Mouse (Mus musculus): ENCODE measurements around the gene Kctd6. TPM values are rescaled to one million over a fixed set of nuclear protein-coding genes. Genes with fewer than 3 reads are reported as not detected.

Kctd6 gene
- polyA plus RNA-seq, 1 experiment from 2014 or later = 7.2 TPM

DNA sequence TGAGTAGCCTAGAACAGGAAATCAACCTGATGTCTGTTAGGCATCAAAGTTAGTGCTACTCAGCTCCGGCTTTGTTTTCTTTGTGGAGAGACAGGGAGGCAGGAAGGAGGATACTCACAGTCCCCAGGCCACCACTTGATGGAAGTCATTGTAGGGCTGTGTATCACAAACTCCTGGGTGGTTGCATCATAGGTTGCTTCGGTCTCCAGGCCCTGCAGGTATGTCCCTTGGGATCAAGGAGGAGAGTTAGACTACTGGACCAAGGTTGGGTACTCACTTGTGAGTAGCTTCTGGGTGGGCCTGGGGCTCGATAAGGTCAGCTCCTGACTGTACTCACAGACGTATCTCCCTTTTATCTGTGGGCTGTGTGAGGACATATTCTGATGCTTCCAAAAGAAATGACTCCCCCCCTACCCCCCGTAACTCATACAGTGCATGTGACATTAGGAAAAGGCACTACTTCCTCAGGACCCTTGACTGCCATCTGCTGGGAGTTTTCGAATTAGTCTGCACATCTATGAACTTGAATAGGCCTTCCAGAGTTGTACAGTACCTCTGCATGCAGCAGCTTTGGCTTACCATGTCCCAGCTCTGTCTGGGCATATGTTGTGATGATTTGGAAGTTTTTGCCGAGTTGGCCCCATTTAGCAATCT lies 41.3 kb downstream of the Kctd6 start:
- no peaks in the 10 kb centered on the region for H3K27me3 ChIP-seq (ENCODE audit: control insufficient read depth, insufficient read depth, low read depth, low read length)
- ATAC-seq = 0 out of 2 replicates have a peak, but pooled peaks have one; percentile 36
- H3K9me3 ChIP-seq (replicated peaks; ENCODE audit: control insufficient read depth, low read length, poor library complexity, severe bottlenecking) = no peaks in the 10 kb centered on the region
- H3K9ac ChIP-seq (ENCODE audit: low read depth, low read length) = no peak overlapping the region
- no peak overlapping the region for H3K4me2 ChIP-seq (ENCODE audit: low read length)
- H3K4me1 ChIP-seq (ENCODE audit: control insufficient read depth, insufficient read depth, low read length) = no peaks in the 10 kb centered on the region
- H3K4me3 ChIP-seq (ENCODE audit: low read depth, low read length) = no peak overlapping the region
- no peak overlapping the region for H3K27ac ChIP-seq (ENCODE audit: low read length)
- no peaks in the 10 kb centered on the region for H3K36me3 ChIP-seq (ENCODE audit: control insufficient read depth, insufficient read depth, low read length)
- 80% methylated on average over 7 of the region's 7 CpGs for WGBS

DNA sequence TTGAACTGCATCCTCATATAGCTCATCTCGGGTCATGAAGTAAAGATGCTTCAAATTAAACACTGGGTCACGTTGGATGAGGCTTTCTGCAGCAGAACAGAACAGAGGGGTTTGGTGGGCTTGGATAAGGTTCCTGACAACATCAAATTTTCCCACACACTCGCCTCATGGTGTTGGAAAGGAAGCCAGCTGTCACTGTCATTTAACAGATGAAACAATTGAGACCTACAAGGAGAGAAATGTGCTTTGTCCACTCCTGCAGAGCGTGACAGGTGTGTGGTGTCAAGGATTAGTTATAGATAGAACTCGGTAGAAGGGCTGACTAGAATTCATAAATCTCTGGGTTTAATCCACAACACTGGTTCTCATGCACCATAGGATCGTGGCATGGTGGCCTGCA lies 42.1 kb downstream of the Kctd6 start:
- Histone ChIP-seq H3K9me3 (replicated peaks; ENCODE audit: control insufficient read depth, low read length, poor library complexity, severe bottlenecking) (no peaks in the 10 kb centered on the region), H3K27me3 (ENCODE audit: control insufficient read depth, insufficient read depth, low read depth, low read length) (no peaks in the 10 kb centered on the region), H3K4me2 (ENCODE audit: low read length) (no peak overlapping the region), H3K4me3 (ENCODE audit: low read depth, low read length) (no peak overlapping the region), H3K27ac (ENCODE audit: low read length) (no peak overlapping the region), H3K36me3 (ENCODE audit: control insufficient read depth, insufficient read depth, low read length) (no peaks in the 10 kb centered on the region), H3K4me1 (ENCODE audit: control insufficient read depth, insufficient read depth, low read length) (no peaks in the 10 kb centered on the region), H3K9ac (ENCODE audit: low read depth, low read length) (no peak overlapping the region)
- WGBS = 60% methylated on average over 6 of the region's 6 CpGs
- no peak for ATAC-seq

DNA sequence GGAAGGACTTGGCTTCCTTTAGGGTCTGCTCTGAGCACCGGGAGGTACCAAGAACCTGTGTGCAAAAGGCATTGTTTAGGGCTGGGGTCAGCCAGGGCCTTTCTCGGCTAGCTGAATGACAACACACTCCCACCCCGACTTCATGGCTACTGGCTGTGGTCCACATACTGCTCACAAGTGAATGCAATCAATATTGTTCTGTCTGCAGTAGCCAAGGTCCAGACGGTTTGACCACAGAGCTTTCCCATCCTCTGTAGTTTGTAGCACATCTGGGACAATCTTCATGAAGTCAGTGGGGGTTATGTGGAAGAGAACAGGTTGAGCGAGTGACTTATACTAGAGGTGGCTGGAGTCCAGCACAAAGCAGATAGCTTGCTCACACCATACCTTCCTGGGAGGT lies 42.9 kb downstream of the Kctd6 start:
- no peak overlapping the region for H3K4me2 ChIP-seq (ENCODE audit: low read length)
- ATAC-seq = no peak
- no peaks in the 10 kb centered on the region for H3K27me3 ChIP-seq (ENCODE audit: control insufficient read depth, insufficient read depth, low read depth, low read length)
- H3K4me3 ChIP-seq (ENCODE audit: low read depth, low read length) = no peak overlapping the region
- 81% methylated on average over 5 of the region's 5 CpGs for WGBS
- H3K4me1 ChIP-seq (ENCODE audit: control insufficient read depth, insufficient read depth, low read length) = no peaks in the 10 kb centered on the region
- H3K9me3 ChIP-seq (replicated peaks; ENCODE audit: control insufficient read depth, low read length, poor library complexity, severe bottlenecking) = no peaks in the 10 kb centered on the region
- no peak overlapping the region for H3K9ac ChIP-seq (ENCODE audit: low read depth, low read length)
- H3K36me3 ChIP-seq (ENCODE audit: control insufficient read depth, insufficient read depth, low read length) = no peaks in the 10 kb centered on the region
- H3K27ac ChIP-seq (ENCODE audit: low read length) = no peak overlapping the region

DNA sequence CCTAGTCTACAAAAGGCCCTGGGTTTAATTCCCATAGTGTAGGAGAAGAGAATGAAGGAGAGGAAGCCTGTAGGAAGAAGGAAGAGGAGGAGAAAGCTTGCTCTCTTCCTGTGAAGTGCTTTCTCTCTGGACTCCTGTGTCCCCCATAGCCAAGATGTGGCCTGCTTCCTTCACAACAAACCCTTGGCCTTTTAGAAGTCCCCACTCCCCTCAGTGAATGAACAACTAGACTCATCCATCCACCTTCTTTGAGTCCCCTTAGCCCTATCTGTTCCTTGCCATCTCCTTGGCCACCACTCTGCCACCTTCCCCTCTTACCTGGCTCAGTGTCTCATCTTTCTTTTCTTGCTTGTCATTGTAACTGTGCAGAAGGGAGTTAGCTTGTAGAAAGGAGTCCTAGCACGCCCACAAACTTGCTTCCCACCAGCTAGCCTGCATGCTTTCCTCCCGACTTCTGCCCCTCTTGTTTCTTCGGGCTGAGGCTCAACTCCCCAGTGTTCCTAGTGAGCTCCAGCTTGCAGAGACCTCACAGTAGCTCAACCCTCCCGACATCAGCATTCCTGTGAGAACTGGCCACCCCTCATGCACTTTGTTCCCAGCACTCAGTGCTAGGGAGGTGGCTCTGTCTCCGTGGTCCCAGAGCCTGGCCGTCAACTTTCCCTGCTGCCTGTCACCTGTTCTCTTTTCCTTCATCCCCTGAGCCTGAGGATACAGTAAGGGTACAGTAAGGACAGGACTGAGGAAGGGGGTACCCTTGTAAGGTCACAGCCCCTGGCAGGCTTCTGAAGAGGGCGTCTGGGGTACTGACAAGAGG lies 43.8 kb downstream of the Kctd6 start:
- Histone ChIP-seq H3K27me3 (ENCODE audit: control insufficient read depth, insufficient read depth, low read depth, low read length) (no peaks in the 10 kb centered on the region), H3K9ac (ENCODE audit: low read depth, low read length) (no peak overlapping the region), H3K9me3 (replicated peaks; ENCODE audit: control insufficient read depth, low read length, poor library complexity, severe bottlenecking) (no peaks in the 10 kb centered on the region), H3K4me1 (ENCODE audit: control insufficient read depth, insufficient read depth, low read length) (no peaks in the 10 kb centered on the region), H3K27ac (ENCODE audit: low read length) (no peak overlapping the region), H3K4me2 (ENCODE audit: low read length) (no peak overlapping the region), H3K4me3 (ENCODE audit: low read depth, low read length) (no peak overlapping the region), H3K36me3 (ENCODE audit: control insufficient read depth, insufficient read depth, low read length) (no peaks in the 10 kb centered on the region)
- no peak for ATAC-seq
- 55% methylated on average over 7 of the region's 7 CpGs for WGBS

DNA sequence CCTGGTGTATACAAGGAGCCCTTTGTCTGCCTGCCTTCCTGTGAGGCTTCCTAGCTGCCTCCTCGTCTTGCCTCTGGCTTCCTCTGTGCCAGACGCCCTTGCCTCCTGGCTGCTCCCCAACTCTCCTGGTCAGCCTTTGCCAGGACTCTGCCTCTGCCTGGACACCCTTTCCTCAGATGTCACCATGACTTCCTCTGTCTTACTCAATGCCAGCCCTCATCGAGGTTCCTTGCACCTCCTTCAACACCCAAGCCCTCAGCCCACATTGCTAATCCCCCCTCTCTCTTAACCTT lies 44.3 kb downstream of the Kctd6 start:
- H3K9me3 ChIP-seq (replicated peaks; ENCODE audit: control insufficient read depth, low read length, poor library complexity, severe bottlenecking) = no peaks in the 10 kb centered on the region
- no peaks in the 10 kb centered on the region for H3K27me3 ChIP-seq (ENCODE audit: control insufficient read depth, insufficient read depth, low read depth, low read length)
- no peak overlapping the region for H3K4me2 ChIP-seq (ENCODE audit: low read length)
- no peak for ATAC-seq
- no peak overlapping the region for H3K4me3 ChIP-seq (ENCODE audit: low read depth, low read length)
- H3K4me1 ChIP-seq (ENCODE audit: control insufficient read depth, insufficient read depth, low read length) = no peaks in the 10 kb centered on the region
- no peak overlapping the region for H3K27ac ChIP-seq (ENCODE audit: low read length)
- H3K36me3 ChIP-seq (ENCODE audit: control insufficient read depth, insufficient read depth, low read length) = no peaks in the 10 kb centered on the region
- no peak overlapping the region for H3K9ac ChIP-seq (ENCODE audit: low read depth, low read length)
- 52% methylated on average over 3 of the region's 3 CpGs for WGBS

DNA sequence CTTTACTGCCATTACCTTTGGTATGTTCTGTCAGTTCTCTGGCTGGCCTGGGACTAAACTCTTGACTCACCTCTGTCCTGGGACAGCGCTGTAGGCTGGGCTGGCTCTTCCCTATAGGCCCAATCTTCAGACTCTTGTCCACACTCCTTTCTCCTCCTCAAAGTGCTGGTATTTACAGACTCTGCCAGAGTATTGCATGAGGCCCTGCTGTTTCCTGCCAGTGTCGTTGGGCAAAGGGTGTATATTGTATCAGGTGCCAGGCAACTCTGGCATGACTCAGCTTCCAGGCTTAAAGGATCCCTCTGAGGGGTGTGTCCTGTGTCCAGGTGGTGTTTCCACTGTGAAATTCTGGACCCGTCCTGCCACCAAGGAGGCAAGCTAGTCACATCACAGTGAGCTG lies 44.8 kb downstream of the Kctd6 start:
- Histone ChIP-seq H3K4me1 (ENCODE audit: control insufficient read depth, insufficient read depth, low read length) (no peaks in the 10 kb centered on the region), H3K9me3 (replicated peaks; ENCODE audit: control insufficient read depth, low read length, poor library complexity, severe bottlenecking) (no peaks in the 10 kb centered on the region), H3K27me3 (ENCODE audit: control insufficient read depth, insufficient read depth, low read depth, low read length) (no peaks in the 10 kb centered on the region), H3K4me3 (ENCODE audit: low read depth, low read length) (no peak overlapping the region), H3K27ac (ENCODE audit: low read length) (no peak overlapping the region), H3K9ac (ENCODE audit: low read depth, low read length) (no peak overlapping the region), H3K36me3 (ENCODE audit: control insufficient read depth, insufficient read depth, low read length) (no peaks in the 10 kb centered on the region), H3K4me2 (ENCODE audit: low read length) (no peak overlapping the region)
- ATAC-seq = no peak
- WGBS = 82% methylated on average over 3 of the region's 3 CpGs

DNA sequence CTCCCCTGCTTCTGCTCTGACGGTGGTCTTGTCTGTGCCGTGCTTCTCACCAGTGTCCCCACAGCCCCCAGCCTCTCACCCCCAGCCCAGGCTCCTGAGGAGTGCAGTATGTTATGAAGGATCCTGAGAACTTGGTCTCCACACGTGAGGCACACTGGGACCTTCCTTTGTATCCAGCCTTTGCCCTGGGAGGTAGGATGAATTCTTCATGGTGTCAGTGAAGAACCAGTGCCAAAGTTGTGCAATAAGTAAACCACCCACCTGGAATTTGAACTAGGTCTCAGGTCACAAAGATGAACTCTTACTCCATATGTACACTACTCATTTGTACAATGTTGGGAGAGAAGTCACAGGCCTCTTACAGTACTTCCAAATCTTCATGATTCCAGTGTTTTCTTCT lies 45.2 kb downstream of the Kctd6 start, which contains the start of gene Acox2:
TSS of gene Acox2 (minus strand) at position 188 of the 400 bp plus-strand sequence.
- H3K9ac ChIP-seq (ENCODE audit: low read depth, low read length) = no peak within 1 kb of the TSS
- H3K4me3 ChIP-seq (ENCODE audit: low read depth, low read length) = no peak within 1 kb of the TSS
- no peaks in the 10 kb centered on the region for H3K4me1 ChIP-seq (ENCODE audit: control insufficient read depth, insufficient read depth, low read length)
- H3K36me3 ChIP-seq (ENCODE audit: control insufficient read depth, insufficient read depth, low read length) = no peaks in the 10 kb centered on the region
- no peak within 1 kb of the TSS for H3K27ac ChIP-seq (ENCODE audit: low read length)
- no peaks in the 10 kb centered on the region for H3K9me3 ChIP-seq (replicated peaks; ENCODE audit: control insufficient read depth, low read length, poor library complexity, severe bottlenecking)
- no peak for ATAC-seq
- 82% methylated on average over 3 of the region's 3 CpGs for WGBS
- no peak within 1 kb of the TSS for H3K4me2 ChIP-seq (ENCODE audit: low read length)
- H3K27me3 ChIP-seq (ENCODE audit: control insufficient read depth, insufficient read depth, low read depth, low read length) = no peaks in the 10 kb centered on the region

DNA sequence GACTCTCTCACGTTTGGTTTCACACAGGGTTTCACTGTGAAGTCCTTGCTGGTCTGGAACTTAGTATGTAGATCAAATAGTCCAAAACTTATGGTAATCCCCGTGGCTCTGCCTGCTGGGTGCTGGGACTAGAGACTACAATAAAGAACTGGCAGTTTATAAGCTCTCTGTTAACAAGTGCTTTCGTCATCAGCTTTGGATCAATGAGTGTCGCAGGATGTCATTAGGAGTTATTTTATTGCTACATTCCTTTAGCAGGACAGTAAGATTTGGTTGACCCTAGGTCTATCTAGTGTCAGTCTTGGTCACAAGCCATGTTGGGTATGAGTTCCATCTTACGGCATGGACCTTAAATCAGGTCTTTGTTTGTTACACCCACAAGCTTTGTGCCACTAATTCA lies 46.3 kb downstream of the Kctd6 start:
- Histone ChIP-seq H3K27ac (ENCODE audit: low read length) (no peak overlapping the region), H3K4me3 (ENCODE audit: low read depth, low read length) (no peak overlapping the region), H3K9me3 (replicated peaks; ENCODE audit: control insufficient read depth, low read length, poor library complexity, severe bottlenecking) (no peaks in the 10 kb centered on the region), H3K4me2 (ENCODE audit: low read length) (no peak overlapping the region), H3K36me3 (ENCODE audit: control insufficient read depth, insufficient read depth, low read length) (no peaks in the 10 kb centered on the region), H3K27me3 (ENCODE audit: control insufficient read depth, insufficient read depth, low read depth, low read length) (no peaks in the 10 kb centered on the region), H3K4me1 (ENCODE audit: control insufficient read depth, insufficient read depth, low read length) (no peaks in the 10 kb centered on the region), H3K9ac (ENCODE audit: low read depth, low read length) (no peak overlapping the region)
- 75% methylated on average over 5 of the region's 5 CpGs for WGBS
- ATAC-seq = no peak

DNA sequence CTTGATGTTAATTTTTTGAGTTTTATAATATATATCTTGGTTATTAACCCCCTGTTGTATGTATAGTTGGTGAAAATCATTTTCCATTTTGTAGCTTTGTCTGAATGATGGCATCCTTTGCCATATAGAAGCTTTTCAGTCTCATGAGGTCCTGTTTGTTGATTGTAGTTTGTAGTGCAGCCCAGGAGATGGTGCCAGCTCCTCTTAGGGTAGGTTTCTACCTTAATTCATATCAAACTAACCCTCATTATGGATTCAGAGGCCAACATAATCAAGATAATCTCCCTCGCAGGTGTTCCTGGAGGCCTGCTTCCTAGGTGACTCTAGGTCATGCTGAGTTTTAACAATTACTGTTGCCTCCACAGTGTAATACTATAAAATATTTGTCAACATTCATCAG lies 48.3 kb downstream of the Kctd6 start:
- no peaks in the 10 kb centered on the region for H3K9me3 ChIP-seq (replicated peaks; ENCODE audit: control insufficient read depth, low read length, poor library complexity, severe bottlenecking)
- no peak overlapping the region for H3K4me3 ChIP-seq (ENCODE audit: low read depth, low read length)
- H3K4me1 ChIP-seq (ENCODE audit: control insufficient read depth, insufficient read depth, low read length) = no peaks in the 10 kb centered on the region

More for the DNA sequence above, 48.3 kb downstream of the Kctd6 start:
- 68% methylated on average over 1 of the region's 1 CpGs for WGBS
- Histone ChIP-seq H3K9ac (ENCODE audit: low read depth, low read length) (no peak overlapping the region), H3K36me3 (ENCODE audit: control insufficient read depth, insufficient read depth, low read length) (no peaks in the 10 kb centered on the region), H3K27ac (ENCODE audit: low read length) (no peak overlapping the region), H3K4me2 (ENCODE audit: low read length) (no peak overlapping the region), H3K27me3 (ENCODE audit: control insufficient read depth, insufficient read depth, low read depth, low read length) (no peaks in the 10 kb centered on the region)
- no peak for ATAC-seq

Measured in midbrain, embryonic 16.5 days (tissue).